Mouse (Mus musculus): ENCODE measurements at regions not wholly inside any gene's neighbourhood (a gene's known extent, or its start where the extent isn't known, plus 50 kb on each side); places are given as distances from the start of the nearest gene placed in this dataset.
A peak's percentile ranks its signal among the peaks of the same experiment; 100 is the strongest.

DNA sequence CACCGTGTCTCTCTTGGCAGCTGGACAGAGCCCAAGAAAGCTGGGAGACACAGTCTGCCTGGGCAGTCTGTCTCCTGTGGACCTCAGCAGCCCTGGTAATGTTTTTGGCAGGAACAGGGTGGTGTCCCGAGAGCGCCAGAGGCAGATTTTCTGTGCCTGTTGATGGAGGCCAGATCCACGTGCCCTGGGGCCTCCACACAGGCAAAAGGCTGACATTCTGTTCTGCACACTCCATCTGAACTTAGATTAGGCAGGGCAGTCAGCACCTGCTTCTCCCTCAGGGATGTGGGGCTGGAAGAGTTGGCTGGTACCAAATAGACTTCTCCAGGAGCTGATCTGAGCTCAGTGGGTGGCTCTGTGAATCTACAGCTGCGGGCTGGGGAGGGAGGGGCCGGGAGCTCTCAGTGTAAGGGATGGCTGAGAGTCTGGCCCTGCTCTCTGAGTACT lies 83.8 kb downstream of the Gadd45g start:
- DNase-seq (ENCODE audit: low spot score in 2 of 2), result peak; percentile 53 to 55

DNA sequence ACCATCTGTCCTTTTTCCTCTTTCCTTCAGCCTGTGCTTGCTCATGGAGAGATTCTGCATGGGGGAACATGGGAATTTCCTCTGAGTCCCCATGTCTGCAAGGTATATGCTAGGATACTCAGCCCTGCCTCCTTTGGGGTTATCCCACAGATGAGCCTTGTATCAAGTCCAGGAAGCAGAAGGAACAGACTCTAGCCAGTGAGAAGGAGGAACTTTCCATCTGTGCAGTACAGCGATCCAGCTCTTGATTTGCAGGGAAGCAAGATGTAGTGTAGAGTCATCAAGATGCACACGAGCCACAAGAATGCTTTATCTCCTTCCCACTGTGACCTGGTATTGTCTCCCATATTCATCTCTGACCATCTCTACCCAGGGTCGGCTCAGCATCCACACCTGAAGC lies 84.5 kb downstream of the Gadd45g start:
- no peak for DNase-seq (ENCODE audit: low spot score in 2 of 2)

DNA sequence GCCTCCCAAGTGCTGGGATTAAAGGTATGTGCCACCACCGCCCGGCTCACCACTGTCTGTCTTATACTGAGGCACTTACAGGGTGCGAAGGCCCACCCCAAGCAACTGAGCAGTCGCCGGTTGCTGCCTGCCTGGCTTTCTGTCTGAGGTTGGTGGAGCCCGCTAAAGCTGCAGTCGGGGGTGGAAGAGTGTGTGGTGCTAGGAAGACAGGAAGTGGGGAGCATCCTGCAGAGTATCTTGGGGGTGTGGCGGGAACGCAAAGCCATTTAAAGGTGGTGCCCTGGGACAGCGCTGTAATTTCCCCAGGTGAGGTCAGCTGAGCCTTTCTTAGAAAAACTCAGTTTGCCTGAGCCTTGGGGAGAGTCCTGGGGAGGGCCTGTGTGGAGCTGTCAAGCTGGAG lies 89.3 kb downstream of the Gadd45g start:
- DNase-seq (ENCODE audit: low spot score in 2 of 2), result no peak

DNA sequence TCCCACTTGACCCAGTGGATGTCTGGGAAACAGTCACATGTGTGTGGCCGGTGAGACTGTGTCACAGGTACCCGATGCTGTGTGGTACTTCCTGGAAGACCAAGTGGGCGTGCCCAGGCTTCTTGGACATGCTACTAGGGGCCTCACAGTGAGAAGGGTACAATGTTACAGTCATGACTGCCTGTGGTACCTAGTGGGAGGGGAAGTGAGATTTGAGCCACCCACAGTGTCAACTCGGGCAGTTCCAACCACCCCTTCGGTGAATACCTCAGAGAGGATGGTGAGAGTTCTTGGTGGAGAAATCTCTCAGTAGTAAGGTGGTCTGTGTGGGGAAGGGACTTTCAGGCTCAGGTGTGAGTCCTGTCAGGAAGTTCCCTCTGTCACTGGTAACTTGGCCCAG lies 90.0 kb downstream of the Gadd45g start:
- DNase-seq (ENCODE audit: low spot score in 2 of 2), result no peak

DNA sequence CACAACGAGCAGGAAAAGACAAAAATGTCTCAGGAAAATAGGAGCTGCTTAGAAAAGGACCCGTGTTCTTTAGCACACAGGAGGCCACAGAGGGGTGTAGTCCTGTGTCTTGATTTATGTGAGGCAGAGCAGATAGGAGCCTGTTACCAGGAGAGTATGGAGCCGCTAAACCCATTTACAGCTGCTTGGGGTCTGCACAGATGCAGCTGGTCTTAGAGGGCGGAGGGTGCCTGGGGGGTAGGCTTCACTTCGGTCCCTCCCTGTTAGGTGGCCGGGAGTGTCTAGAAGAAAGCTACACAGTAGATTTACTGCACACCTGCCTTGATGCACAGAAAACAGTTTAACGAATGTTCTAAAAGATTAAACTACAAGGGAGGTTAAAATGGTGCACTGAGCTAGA lies 91.4 kb downstream of the Gadd45g start:
- DNase-seq (ENCODE audit: low spot score in 2 of 2), result no peak

DNA sequence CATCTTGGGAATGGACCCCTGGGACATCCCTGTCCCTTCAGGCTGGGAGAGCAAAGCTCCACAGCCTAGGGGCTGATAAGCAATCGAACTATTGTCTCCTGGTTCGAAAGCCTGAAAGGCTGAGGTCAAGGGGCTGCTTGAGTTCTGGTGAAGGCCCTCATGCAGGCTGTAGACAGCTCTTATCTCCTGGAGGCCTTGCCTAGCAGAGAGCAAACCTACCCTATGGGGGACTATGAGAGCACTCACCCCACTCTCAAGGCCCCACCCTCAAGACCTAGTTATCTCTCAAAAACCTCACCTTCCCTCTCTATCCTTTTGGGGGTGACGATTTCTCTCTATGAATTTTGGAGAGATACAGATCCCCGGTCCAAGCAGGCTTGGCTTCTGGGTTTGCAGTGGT lies 92.8 kb downstream of the Gadd45g start:
- DNase-seq (ENCODE audit: low spot score in 2 of 2), result no peak

DNA sequence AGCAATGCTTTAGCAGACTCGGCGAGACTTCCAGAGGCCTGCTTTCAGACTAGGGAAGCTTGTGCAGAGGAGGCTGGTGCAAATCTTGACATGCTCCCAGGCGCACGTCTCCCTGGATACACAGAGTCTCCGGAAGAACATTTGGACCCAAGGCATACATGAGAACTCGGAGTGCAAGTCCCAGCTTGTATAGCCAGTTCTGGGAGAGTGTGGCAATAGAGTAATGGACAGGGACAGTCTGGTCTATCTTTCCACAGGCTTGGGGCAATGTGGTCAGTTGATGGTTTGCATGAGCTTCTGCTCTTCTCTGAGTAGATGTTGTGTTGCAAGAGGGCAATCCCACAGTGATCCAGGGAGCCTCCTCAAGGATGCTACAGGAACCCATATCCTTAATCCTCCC lies 93.2 kb downstream of the Gadd45g start:
- DNase-seq (ENCODE audit: low spot score in 2 of 2), result no peak

DNA sequence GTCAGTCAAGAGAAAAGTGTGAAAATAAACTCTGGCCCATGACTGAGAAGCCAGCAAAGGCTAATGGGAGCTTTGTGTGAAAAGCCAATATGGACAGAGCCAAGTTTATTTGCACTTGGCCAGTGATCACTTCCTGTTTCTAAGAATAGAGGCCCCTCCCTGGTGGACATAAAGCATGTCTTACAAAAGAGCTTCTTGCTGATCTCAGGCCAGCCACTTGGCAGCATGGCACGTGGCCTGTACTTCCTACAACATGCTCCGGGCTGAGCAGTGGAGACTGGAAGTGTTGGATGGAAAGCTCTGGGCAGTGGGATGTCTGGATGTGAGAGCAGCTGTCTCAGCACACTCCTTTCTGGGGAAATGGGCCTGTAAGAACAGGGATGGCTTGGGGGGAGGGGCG lies 99.7 kb downstream of the Gadd45g start:
- no peak for DNase-seq (ENCODE audit: low spot score in 2 of 2)

DNA sequence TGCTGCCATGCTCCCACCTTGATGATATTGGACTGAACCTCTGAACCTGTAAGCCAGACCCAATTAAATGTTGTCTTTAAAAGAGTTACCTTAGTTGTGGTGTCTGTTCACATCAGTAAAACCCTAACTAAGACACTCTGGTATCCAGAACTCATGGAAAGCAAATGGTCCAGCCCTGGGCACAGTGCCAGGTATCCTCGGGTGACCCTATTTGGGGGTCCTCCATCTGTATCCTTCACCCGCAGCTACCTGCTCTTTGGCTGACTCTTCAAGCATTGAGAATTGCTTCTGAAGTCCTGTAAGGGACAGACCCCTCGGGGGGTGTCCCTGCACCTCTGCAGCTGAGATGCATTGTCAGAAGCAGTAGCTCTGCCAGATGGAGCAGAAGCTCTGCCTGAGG lies 102.4 kb downstream of the Gadd45g start:
- DNase-seq (ENCODE audit: low spot score in 2 of 2), result no peak

DNA sequence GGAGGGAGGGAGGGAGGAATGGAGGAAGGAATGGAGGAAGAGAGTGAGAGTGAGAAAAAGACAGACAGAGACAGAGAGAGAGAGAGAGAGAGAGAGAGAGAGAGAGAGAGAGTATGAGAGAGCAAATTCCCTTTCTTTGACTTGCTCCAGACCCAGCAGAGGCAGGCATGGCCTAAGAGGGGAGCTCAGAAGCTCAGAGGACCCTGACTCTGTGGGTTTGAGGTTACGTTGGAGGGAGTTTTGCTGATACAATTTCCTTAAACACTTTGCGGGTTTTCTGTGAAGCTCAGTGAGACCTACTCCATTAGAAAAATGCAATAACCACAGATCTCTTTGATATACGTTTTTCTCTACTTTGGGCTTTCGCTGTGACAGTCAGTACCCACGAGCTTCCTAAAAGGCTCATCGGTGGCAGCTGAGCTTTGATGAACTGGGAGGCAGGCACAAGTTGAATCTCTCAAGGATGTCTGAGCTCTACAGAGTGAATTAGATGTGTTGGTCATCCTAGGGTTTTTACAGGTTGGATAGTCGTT lies 105.1 kb downstream of the Gadd45g start:
- no peak for DNase-seq (ENCODE audit: low spot score in 2 of 2)

DNA sequence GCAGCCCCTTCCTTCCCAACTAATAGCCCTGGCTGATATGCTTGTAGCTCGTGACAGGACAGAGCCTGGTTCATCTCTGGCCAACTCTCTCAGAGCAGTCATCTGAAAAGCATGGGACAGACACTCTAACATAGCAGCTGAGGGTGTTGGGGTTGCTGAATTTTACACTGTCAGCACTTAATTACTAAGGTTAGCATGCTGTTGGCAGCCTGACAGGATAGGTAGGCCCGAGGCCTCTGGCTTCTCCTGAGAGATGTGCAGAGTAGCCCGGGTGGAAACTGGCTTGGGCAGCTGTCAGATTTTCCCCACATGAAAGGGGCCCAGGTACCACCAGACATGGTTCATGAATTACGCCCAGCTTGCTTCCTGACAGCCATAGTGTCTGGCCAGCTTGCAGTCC lies 106.6 kb downstream of the Gadd45g start:
- DNase-seq (ENCODE audit: low spot score in 2 of 2), result no peak

DNA sequence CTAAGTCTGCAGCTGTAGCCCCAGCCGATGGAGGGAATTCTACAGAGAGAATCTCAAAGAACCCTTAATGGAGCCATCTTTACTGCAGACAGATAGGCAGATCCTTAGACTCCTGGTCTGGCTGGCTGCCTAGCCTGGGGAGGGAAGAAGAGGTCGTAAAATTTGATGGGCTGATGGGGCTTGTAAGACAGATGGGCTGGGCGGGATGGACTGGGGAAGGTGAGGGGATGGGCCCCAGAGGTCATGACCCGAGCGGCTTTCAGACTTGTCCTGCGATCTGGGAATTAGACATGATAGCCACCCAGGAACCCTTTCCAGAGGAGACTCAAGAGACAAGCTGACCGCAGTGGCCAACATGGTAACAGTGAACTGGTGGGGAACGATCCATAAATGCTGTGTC lies 107.1 kb downstream of the Gadd45g start:
- no peak for DNase-seq (ENCODE audit: low spot score in 2 of 2)

DNA sequence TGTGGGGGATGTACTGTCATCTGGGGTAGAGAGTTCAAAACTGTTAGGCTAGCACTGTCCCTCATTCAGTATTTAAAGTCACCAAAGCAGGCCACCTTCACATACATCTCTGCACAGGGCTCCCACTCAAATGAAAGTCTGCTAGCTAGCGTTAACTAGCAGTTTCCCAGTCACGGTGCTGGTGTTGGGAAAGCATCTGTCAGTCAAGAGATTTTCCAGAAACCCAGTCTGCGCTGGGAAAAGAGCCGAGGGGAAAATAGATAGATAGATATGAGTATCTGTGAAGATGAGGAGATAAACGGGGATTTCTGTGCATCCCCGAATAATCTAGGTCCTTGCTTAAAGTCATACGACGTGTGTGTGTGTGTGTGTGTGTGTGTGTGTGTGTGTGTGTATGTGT lies 110.6 kb downstream of the Gadd45g start:
- DNase-seq (ENCODE audit: low spot score in 2 of 2), result peak in 1 of 2 experiments; percentile 40

DNA sequence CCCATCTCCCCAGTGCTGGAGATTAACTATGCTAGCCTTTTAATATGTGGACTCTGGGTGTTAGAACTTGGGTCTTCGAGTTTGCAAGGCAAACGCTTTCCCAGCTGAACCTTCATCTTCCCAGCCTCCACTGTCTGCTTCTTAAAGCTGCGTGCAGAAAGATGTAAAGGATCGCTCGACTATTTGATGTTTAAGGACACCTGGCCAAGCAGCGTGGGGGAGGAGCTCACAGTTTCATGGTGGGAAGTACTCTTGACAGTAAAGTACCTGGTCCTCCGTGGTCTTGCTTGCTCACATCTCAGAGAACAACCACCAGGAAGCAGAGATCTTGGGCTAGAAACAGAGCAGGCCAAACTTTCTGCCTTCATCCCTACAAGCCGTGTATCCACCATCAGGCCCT lies 113.1 kb downstream of the Gadd45g start:
- DNase-seq (ENCODE audit: low spot score in 2 of 2), result no peak

DNA sequence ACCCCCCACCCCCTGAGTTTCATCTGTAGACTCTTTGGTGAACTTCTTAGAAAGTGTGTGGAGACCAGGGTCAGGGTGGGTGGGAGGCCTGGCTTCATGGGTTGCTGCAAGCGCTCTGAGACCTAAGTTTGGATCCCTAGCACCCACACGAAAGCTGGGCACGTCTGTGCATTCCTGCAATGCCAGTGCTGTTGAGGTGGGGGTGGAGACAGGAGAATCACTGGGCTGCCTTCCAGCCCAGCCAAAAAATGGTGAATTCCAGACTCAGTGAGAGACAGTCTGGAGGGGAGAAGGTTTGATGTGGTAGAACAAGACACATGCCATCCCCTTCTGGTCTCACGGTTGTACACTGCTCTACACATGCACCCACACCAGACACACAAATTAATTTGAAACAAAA lies 113.8 kb downstream of the Gadd45g start:
- no peak for DNase-seq (ENCODE audit: low spot score in 2 of 2)

DNA sequence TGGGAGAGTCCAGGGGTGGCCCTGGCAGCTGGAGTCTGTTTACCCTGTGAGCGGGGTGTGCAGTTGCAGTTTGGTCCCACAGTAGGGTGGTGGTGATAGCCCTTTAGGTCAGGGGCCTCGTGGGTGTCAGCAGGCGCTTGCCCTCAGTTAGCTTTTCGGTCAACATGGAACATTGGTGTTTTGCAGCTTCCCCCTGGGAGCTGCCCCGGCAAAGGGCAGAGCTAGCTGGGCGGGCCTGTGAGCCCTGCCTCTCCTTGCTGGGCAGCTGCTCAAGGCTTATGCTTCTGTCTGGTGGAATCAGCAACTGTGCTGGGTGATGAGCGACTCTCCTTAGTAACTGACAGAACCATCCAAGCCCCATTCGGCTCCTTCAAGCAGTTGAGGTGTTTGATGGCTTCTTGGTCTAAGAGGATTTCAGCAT lies 115.7 kb downstream of the Gadd45g start:
- no peak for DNase-seq (ENCODE audit: low spot score in 2 of 2)

DNA sequence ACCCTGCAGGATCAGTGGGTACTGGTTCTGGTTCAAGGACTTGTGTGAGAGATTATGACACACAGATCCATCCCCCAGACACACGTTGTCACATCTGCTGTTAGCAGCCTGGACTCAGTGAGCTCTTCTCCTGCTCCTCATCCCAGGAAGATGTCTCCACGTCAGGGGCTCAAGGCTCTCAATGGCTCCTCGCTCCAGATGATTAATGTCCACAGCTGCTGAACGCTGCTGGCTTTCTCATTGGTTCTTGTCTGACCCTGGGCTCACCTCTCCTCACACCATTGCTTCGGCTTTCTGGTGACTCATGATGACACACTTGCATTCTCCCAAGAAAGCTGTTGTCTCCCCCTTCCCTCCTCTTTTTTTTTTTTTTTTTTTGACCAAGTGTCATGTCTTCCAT lies 116.2 kb downstream of the Gadd45g start:
- no peak for DNase-seq (ENCODE audit: low spot score in 2 of 2)

DNA sequence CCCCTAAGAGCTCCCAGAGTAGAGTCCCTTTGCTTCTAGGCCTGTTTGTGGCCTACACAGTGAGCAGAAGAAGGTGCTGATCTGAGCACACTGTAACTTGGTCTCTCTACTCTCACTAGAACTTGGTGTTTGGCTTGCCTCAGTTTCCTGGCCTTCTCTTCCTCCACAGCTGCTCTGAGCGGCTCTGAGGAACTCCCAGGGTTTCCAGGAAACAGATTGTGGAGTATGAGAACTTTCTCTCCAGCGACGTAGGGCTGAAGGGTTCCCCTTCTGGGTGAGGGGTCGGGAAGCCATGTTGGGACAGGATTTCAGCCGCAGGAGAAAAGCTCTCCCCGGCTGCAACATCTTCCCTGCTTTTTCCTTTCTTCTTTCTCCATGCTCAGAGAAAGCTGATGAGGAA lies 117.5 kb downstream of the Gadd45g start:
- no peak for DNase-seq (ENCODE audit: low spot score in 2 of 2)

DNA sequence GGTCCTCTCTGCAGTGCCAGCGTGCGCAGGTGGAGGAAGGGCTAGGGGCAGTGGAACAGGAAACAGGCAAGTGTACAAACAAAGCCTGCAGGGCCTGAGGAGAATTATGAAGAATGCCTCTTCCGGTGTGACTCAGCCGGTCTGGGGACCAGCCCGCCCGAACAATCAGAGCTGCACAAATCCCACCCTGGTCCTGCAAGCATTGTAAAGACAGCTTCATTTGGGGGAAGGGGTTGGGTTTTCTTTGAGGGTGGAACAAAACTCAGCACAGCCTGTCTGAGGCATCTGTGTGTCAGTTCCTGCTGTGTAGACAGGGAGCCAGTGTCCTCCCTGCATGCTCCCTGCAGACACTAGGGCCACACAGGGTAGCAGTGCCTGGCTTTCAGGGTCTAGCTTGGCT lies 117.9 kb downstream of the Gadd45g start:
- no peak for DNase-seq (ENCODE audit: low spot score in 2 of 2)

DNA sequence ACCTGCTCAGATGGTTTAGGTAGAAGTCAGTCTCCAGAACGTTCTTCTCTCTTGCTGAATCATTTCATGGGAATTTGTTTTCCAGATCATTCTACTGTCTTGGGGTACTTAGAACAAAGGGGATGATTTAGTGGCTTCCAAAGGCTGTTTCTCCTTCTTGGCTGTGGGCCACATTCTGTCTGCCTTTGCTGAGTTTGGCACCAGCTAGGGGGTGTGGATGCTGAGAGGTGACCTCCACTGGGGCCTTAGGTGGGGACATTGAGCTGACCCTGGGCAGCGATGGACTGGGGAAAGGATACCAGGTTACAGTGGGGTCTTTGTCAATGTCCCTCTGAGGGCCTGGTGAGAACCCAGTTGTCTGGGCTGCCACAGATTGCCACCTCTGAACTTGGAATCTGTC lies 118.4 kb downstream of the Gadd45g start:
- DNase-seq (ENCODE audit: low spot score in 2 of 2), result no peak

DNA sequence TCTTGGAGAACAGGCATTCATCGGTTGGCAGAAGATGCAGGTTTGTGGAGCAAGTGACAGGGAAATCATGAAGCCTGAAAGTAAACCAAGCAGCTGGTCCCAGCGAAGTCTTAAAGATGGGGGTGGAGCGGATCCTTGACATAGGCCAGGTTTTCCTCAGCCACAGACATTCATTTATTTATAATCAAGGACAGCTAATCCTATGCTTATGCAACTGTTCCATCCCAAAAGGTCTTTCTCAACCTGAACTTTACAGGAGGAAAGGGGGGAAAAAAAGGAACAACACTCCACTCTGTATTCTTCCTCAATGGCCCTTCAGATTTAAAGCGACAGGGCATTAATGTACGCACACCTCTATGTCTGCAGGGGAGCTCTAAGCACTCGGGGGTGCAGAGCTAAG lies 121.6 kb downstream of the Gadd45g start:
- no peak for DNase-seq (ENCODE audit: low spot score in 2 of 2)

DNA sequence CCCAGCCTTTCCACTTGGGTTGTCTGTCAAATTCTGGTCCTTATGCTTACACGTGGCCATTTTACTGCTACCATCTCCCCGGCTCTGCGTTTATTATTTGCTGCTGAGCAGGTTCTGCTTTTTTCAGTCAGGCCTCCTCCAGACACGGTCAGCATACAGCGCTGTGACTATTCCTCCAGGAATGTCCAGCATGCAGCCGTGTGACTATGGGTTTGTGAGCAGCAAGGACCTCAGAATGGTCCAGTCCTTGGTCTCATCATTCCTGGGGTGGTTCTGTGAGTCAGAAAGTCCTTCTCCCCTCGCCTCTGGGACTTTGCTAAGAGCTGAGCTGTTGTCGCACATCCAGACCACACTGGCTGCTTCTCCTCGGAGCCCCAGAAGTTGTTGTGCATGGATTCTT lies 122.3 kb downstream of the Gadd45g start:
- no peak for DNase-seq (ENCODE audit: low spot score in 2 of 2)

DNA sequence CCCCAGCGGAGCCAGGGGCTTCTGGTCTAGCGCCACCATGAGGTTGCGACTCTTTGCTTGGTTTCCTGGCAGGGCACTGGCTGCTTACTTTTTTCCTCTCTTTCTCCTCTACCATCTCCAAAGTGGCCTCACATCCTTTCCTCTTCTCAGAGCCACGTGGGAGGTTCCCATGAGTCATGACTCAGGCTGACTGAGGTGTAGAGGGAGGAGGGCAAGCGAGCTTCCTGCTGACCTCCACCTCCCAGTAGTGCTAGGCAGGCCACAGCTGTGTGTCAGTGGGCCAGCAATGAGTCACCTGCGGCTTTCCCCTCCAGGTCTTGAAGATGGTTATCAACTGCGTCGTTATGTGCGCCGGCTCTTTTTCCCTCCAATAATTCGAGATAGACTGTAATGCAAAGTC lies 123.6 kb downstream of the Gadd45g start:
- DNase-seq (ENCODE audit: low spot score in 2 of 2), result no peak

DNA sequence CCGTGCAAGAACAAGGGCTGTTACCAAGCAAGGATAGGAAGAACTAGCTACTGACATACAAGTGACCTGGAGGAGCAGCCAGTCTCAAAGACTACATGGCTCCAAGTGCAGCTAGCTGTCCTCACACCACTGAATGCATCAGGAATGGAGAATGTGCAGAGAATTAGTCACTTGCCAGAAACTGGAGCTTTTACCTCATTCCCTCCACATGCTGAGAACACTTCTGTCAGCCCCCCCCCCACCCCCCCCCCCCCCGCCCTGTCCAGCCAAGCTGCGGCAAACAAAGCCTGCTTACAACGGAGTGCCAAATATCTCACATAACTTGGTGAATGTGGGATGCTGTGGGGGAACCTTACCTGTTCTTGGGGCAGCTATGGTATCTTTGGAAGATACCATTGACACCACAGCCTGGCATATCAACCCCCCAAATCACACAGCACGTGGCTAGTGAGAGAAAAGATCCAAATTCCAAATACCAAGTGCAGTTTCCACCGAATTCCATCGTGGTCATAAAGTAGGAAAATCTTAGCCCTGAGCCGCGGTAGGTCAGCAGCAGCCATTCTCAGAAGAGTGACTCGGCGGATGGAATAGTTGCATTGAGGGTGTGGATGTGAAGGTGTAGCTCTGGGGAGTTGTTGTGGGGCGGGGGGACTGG lies 126.3 kb downstream of the Gadd45g start:
- DNase-seq (ENCODE audit: low spot score in 2 of 2), result no peak

All from layer of hippocampus, postnatal 10 days (tissue).